Mouse (Mus musculus): ENCODE results near the gene Clec11a. TPM values are rescaled to one million over a fixed set of nuclear protein-coding genes. Genes with fewer than 3 reads are reported as not detected.
A peak's percentile ranks its signal among the peaks of the same experiment; 100 is the strongest.

Clec11a gene
- polyA plus RNA-seq, 1 experiment from 2014 or later = 3.6 TPM

DNA sequence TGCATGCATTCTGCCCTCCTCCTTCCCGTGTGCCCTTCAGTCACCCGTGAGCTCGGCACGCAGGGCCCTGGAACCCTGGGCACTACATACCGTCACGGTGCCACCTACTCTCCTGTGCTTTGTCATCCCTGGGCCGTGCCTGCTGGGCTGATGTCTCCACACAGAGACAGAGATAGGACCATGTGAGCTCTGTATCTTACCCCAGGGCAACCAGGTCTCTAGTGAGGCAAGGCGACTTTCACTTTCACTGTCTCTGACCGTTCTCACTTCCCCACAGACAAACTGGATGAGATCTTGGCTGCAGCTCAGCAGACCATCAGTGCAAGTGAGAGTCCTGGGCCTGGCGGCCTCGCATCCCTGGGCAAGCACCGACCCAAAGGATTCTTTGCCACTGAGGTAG lies 37.9 kb upstream of the Clec11a start:
- no peak overlapping the region for H3K4me2 ChIP-seq (ENCODE audit: low read length)
- no peak overlapping the region for H3K4me3 ChIP-seq (ENCODE audit: low read length)
- no peak for ATAC-seq
- H3K9ac ChIP-seq (ENCODE audit: low read depth, low read length) = no peak overlapping the region
- H3K9me3 ChIP-seq (ENCODE audit: control insufficient read depth, low read length) = no peaks in the 10 kb centered on the region
- no peaks in the 10 kb centered on the region for H3K27me3 ChIP-seq (replicated peaks; ENCODE audit: control insufficient read depth, insufficient read depth, low read length)
- H3K4me1 ChIP-seq (ENCODE audit: control insufficient read depth, insufficient read depth, low read depth, low read length) = no peaks in the 10 kb centered on the region
- peaks cover 27% of the 10 kb centered on the region for H3K36me3 ChIP-seq (ENCODE audit: control insufficient read depth, insufficient read depth, low read length)
- H3K27ac ChIP-seq (ENCODE audit: low read depth, low read length) = no peak overlapping the region
- 83% methylated on average over 12 of the region's 12 CpGs for whole genome bisulfite sequencing

DNA sequence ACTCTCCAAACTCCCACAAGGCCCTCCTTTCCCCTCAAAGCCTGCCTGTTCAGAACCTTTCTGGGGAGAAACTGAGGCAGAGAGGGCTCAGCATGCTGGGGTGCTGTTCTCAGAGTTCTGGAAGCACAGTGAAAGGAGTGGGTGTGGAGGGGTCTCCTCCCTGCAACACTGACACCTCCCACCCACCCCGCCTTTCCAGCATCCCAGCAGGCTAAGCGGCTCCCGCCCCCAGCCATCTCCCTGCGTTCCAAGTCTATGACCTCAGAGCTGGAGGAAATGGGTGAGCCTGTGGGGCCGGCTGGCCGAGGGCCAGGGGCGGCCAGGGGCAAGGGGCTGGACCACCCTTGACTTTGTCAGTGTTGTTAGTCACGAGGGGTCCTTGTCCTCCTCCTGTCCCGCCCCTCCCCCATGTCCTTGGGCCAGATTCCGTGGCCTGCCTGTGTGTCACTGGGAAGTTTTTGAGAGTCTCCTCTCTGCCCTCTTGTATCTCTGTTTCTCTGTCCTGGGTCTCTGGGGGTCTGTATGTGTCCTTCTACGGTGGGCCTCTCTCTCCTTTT lies 36.8 kb upstream of the Clec11a start:
- no peaks in the 10 kb centered on the region for H3K27me3 ChIP-seq (replicated peaks; ENCODE audit: control insufficient read depth, insufficient read depth, low read length)
- H3K36me3 ChIP-seq (ENCODE audit: control insufficient read depth, insufficient read depth, low read length) = peaks cover 27% of the 10 kb centered on the region
- H3K4me2 ChIP-seq (ENCODE audit: low read length) = no peak overlapping the region
- no peak overlapping the region for H3K27ac ChIP-seq (ENCODE audit: low read depth, low read length)
- no peak overlapping the region for H3K4me3 ChIP-seq (ENCODE audit: low read length)
- no peaks in the 10 kb centered on the region for H3K4me1 ChIP-seq (ENCODE audit: control insufficient read depth, insufficient read depth, low read depth, low read length)
- no peak overlapping the region for H3K9ac ChIP-seq (ENCODE audit: low read depth, low read length)
- 30% methylated on average over 11 of the region's 11 CpGs for WGBS
- H3K9me3 ChIP-seq (ENCODE audit: control insufficient read depth, low read length) = no peaks in the 10 kb centered on the region
- ATAC-seq = no peak

DNA sequence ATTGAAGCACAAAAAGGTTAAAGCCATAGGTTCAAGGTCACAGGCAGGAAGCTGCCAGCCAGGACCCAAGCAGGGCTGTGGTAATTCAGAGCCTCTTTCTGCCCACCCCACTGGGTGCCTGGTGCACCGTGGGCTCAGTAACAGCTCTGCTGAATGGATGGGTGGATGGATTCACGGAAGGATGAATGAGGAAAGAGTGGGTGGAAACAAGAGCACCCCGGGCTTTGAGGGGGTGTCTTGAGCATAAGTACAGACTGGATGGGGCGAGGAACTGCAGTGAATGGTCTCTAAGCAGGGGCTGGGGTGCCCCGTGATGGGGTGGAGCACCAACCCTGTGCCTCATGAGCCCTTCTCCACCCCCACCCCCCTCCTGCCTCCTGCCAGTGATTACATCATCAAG lies 35.0 kb upstream of the Clec11a start:
- Histone ChIP-seq H3K9me3 (ENCODE audit: control insufficient read depth, low read length) (no peaks in the 10 kb centered on the region), H3K4me3 (ENCODE audit: low read length) (no peak overlapping the region), H3K9ac (ENCODE audit: low read depth, low read length) (no peak overlapping the region), H3K27me3 (replicated peaks; ENCODE audit: control insufficient read depth, insufficient read depth, low read length) (no peaks in the 10 kb centered on the region; the same call in 1 of the 2 replicates), H3K4me2 (ENCODE audit: low read length) (no peak overlapping the region), H3K27ac (ENCODE audit: low read depth, low read length) (no peak overlapping the region), H3K36me3 (ENCODE audit: control insufficient read depth, insufficient read depth, low read length) (peaks cover 19% of the 10 kb centered on the region), H3K4me1 (ENCODE audit: control insufficient read depth, insufficient read depth, low read depth, low read length) (peaks cover 13% of the 10 kb centered on the region)
- no peak for ATAC-seq
- WGBS = 60% methylated on average over 5 of the region's 5 CpGs

DNA sequence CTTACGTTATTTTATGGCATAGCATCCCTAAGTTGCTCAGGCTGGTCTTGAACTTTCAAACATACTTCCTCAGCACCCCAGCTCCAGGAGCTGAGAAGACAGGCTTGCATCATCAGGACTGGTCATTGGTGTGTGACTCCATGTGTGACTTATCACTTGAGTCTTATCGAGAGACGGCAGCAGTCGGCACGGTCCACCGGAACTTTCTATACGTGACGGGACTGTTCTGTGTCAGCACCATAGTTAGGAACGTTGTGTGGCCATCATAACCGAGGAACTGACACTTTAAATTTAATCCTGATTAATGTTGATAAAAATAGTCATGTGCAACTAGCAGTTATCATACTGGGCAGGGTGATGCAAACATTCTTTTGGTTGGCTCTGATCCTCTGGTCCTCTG lies 34.4 kb upstream of the Clec11a start:
- 82% methylated on average over 10 of the region's 10 CpGs for WGBS
- Histone ChIP-seq H3K4me1 (ENCODE audit: control insufficient read depth, insufficient read depth, low read depth, low read length) (peaks cover 13% of the 10 kb centered on the region), H3K9me3 (ENCODE audit: control insufficient read depth, low read length) (no peaks in the 10 kb centered on the region), H3K4me3 (ENCODE audit: low read length) (no peak overlapping the region), H3K36me3 (ENCODE audit: control insufficient read depth, insufficient read depth, low read length) (peaks cover 19% of the 10 kb centered on the region), H3K27me3 (replicated peaks; ENCODE audit: control insufficient read depth, insufficient read depth, low read length) (no peaks in the 10 kb centered on the region; the same call in 1 of the 2 replicates), H3K4me2 (ENCODE audit: low read length) (no peak overlapping the region), H3K9ac (ENCODE audit: low read depth, low read length) (no peak overlapping the region), H3K27ac (ENCODE audit: low read depth, low read length) (no peak overlapping the region)
- no peak for ATAC-seq

DNA sequence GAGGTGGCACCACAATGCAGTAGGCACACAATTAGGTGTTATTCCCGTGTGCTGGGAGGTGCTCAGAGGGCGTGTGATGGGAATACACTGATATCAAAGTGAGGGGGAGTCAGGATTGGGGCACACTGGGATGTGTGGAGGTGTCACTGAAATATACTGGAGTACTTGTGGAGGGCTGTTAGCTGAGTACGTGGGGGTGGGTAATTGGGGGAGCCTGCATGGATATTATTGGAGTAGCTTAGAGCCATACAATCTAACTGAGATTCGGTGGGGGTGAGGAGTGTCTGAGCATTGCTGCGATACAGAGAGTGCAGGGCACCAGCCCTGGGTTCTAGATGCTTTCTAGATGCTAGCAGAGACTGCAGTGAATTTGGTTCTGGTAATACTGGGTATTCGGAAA lies 33.5 kb upstream of the Clec11a start:
- peaks cover 17% of the 10 kb centered on the region for H3K36me3 ChIP-seq (ENCODE audit: control insufficient read depth, insufficient read depth, low read length)
- H3K4me3 ChIP-seq (ENCODE audit: low read length) = no peak overlapping the region
- no peaks in the 10 kb centered on the region; the same call in 1 of the 2 replicates for H3K27me3 ChIP-seq (replicated peaks; ENCODE audit: control insufficient read depth, insufficient read depth, low read length)
- H3K9me3 ChIP-seq (ENCODE audit: control insufficient read depth, low read length) = no peaks in the 10 kb centered on the region
- WGBS = 78% methylated on average over 6 of the region's 6 CpGs
- H3K4me2 ChIP-seq (ENCODE audit: low read length) = no peak overlapping the region
- peaks cover 15% of the 10 kb centered on the region for H3K4me1 ChIP-seq (ENCODE audit: control insufficient read depth, insufficient read depth, low read depth, low read length)
- no peak overlapping the region for H3K9ac ChIP-seq (ENCODE audit: low read depth, low read length)
- no peak for ATAC-seq
- no peak overlapping the region for H3K27ac ChIP-seq (ENCODE audit: low read depth, low read length)

DNA sequence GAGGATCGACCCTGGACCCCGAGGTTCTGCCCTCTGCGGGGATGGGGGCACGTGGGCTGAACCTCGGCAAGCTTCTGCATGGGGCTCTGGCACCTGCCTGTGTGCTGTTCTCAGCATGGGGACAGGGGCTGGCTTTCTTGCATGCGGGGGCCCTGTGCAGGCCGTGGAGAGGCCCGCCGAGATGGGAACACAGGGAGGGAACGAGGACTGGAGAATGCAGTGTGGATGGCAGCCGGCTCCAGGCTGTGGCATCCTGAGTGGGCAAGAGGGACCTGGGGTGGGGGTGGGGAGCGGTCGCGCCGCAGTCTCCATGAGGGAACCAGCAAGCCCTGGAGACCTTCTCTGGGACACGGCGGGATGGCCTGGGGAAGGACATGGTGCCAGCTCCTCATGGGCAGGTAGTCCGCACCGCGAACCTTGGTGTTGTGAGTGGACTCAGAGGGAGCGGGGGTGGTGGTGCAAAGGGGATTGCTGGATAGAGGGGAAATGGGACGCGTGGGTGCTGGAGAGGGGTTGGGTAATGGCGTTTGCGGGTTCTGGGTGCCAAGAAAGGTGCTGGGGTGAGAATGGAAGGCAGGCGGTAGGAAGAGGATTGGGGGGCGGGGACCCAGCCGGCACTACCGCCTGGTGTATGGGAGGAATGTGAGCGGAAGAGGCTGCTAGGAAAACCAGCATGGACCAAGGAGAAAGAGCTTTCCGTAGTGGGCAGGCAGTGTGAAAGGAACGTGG lies 30.6 kb upstream of the Clec11a start:
- Histone ChIP-seq H3K9ac (ENCODE audit: low read depth, low read length) (peak overlapping the region; percentile 91), H3K4me1 (ENCODE audit: control insufficient read depth, insufficient read depth, low read depth, low read length) (peaks cover 19% of the 10 kb centered on the region), H3K4me2 (ENCODE audit: low read length) (peak overlapping the region; percentile 83), H3K9me3 (ENCODE audit: control insufficient read depth, low read length) (no peaks in the 10 kb centered on the region), H3K4me3 (ENCODE audit: low read length) (peak overlapping the region; percentile 70), H3K36me3 (ENCODE audit: control insufficient read depth, insufficient read depth, low read length) (peaks cover 6% of the 10 kb centered on the region; the same call in 1 of the 2 replicates), H3K27me3 (replicated peaks; ENCODE audit: control insufficient read depth, insufficient read depth, low read length) (no peaks in the 10 kb centered on the region; the same call in 1 of the 2 replicates), H3K27ac (ENCODE audit: low read depth, low read length) (peak overlapping the region; percentile 95)
- 2% methylated on average over 32 of the region's 32 CpGs for WGBS
- peak; percentile 25 for ATAC-seq

DNA sequence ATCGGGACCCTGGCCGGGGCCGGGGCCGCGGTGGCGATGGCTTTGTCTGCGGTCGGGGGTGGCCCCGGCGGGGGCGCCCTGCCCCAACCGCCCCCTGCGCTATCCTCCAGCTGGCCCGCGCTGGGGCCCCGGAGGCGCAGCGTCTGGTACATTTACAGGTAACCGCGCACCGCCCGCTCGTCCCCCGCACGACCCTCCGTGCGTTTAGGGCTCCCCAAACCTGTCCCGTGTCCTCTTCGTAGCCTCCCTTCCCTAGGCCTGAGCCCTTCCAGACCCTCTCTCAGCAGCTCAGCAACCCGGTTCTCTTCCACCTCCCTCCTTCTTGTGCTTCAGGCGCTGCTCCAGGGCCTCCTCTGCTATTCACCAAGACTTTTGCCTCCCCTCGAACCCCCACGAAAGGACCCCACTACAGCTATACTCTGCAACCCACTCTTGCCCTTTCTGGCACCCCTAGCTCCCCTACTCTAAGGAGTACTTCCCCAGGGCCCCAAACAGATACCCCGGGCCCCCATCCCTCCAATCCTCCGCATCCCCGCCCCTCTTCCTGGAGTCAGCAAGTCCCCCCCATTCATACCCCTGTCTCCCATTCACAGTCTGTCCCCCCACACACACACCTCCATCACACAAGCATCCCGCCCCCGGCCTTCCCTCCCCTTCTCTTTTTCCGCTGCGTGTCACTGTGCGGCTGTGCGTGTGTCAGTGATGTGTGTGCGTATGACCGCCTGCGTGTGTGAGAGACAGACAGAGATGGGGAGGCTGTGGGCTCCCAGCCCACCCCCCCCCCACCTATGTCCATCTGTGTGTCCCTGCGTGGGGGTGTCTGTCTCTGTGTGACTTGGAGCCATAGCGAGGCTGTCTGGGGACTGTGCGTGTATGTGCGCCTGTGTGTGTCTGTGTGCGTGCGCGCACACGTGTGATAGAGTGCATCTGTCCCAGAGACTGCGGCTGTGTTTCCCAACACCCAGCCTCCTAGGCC lies 29.6 kb upstream of the Clec11a start:
- H3K36me3 ChIP-seq (ENCODE audit: control insufficient read depth, insufficient read depth, low read length) = peaks cover 9% of the 10 kb centered on the region; the same call in 1 of the 2 replicates
- ATAC-seq = peak; percentile 79
- H3K4me3 ChIP-seq (ENCODE audit: low read length) = peak overlapping the region; percentile 70
- no peaks in the 10 kb centered on the region; the same call in 1 of the 2 replicates for H3K27me3 ChIP-seq (replicated peaks; ENCODE audit: control insufficient read depth, insufficient read depth, low read length)
- 3% methylated on average over 36 of the region's 54 CpGs for WGBS
- peak overlapping the region; percentile 83 for H3K4me2 ChIP-seq (ENCODE audit: low read length)
- peaks cover 19% of the 10 kb centered on the region for H3K4me1 ChIP-seq (ENCODE audit: control insufficient read depth, insufficient read depth, low read depth, low read length)
- peak overlapping the region; percentile 95 for H3K27ac ChIP-seq (ENCODE audit: low read depth, low read length)
- peak overlapping the region; percentile 91 for H3K9ac ChIP-seq (ENCODE audit: low read depth, low read length)
- H3K9me3 ChIP-seq (ENCODE audit: control insufficient read depth, low read length) = no peaks in the 10 kb centered on the region

DNA sequence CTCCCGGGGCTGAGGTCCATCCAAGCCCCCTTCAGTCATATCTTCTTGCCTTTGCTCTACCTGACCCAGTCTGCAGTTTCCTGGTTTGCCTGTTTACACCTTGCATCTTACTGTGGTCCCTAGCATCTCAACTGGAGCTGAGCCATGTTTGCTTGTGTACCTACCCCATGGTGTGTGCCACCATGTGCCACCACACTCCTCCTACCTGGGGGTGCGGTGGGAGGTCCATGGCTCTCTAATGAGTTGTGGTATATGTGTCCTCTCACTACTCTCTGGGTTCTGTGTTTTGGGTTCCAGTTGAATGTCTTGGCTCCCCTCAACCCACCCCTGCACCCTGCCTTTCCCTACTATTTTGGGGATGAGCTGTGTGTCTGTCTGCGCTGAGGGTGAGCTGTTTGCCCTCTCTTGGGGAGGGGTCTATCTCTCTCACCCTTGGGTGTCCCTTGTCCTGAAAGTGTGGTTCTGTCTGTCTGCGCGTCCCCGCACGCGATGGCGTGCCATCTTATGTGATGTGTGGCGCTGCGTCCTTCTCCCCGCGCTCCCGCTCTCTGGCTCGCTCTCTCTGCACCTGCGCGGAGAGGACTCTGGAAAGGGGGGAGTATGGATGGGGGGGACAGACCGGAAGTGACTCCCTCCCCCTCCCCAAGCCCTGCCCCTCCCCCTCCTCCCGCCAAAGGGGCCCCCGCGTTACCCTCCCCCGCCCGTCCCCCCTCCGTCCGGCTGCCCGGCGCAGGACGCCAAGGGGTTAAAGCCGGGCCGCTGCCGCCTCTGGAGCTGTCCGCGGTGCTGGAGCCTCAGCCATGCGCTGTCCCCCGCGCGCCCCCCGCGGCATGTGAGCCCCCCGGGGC lies 28.6 kb upstream of the Clec11a start:
- Histone ChIP-seq H3K36me3 (ENCODE audit: control insufficient read depth, insufficient read depth, low read length) (peaks cover 9% of the 10 kb centered on the region; the same call in 1 of the 2 replicates), H3K4me3 (ENCODE audit: low read length) (peak overlapping the region; percentile 70), H3K9ac (ENCODE audit: low read depth, low read length) (peak overlapping the region; percentile 91), H3K4me2 (ENCODE audit: low read length) (peak overlapping the region; percentile 83), H3K27me3 (replicated peaks; ENCODE audit: control insufficient read depth, insufficient read depth, low read length) (no peaks in the 10 kb centered on the region; the same call in 1 of the 2 replicates), H3K27ac (ENCODE audit: low read depth, low read length) (peak overlapping the region; percentile 95), H3K4me1 (ENCODE audit: control insufficient read depth, insufficient read depth, low read depth, low read length) (peaks cover 19% of the 10 kb centered on the region), H3K9me3 (ENCODE audit: control insufficient read depth, low read length) (no peaks in the 10 kb centered on the region)
- ATAC-seq = peak; percentile 80
- WGBS = 5% methylated on average over 24 of the region's 40 CpGs

All from hindbrain, embryonic 16.5 days (tissue).